Mouse (Mus musculus): ENCODE results near the gene AF067063. TPM values are rescaled to one million over a fixed set of nuclear protein-coding genes. Genes with fewer than 3 reads are reported as not detected.

The AF067063 gene
- total and polyA plus RNA-seq, 3 experiments: not detected

GRCm38 (mm10) chr13:119790761-119791579 is 39.0 kb downstream of the AF067063 start, which contains the start of gene Zfp131:
TSS of gene Zfp131 (minus strand) at chr13:119790889.
- Histone ChIP-seq H3K4me3 (replicated peaks in 1 of 3; ENCODE audit: low read depth in 2 of 3, low read length in 2 of 3, poor library complexity in 1 of 3) (peak within 1 kb of the TSS; percentile 74 to 91 (median 83)), H3K9ac (ENCODE audit: insufficient read depth, low read depth) (peak within 1 kb of the TSS; percentile 98), H3K27ac (ENCODE audit: insufficient read depth, low read depth) (peak within 1 kb of the TSS; percentile 73), H3K36me3 (replicated peaks in 1 of 2; ENCODE audit: control insufficient read depth in 1 of 2, insufficient read depth in 1 of 2, low read length in 1 of 2) (peaks cover 8 to 19% of the 10 kb centered on the region in 2 experiments), H3K4me2 (ENCODE audit: insufficient read depth, low read depth, poor library complexity, severe bottlenecking) (peak within 1 kb of the TSS; percentile 96), H3K9me3 (replicated peaks; ENCODE audit: low read length) (no peaks in the 10 kb centered on the region), H3K27me3 (replicated peaks) (no peaks in the 10 kb centered on the region), H3K79me2 (replicated peaks; ENCODE audit: control insufficient read depth, extremely low read depth, insufficient read depth, poor library complexity, severe bottlenecking) (peaks cover 24% of the 10 kb centered on the region), H3K4me1 (ENCODE audit: control insufficient read depth in 1 of 2, insufficient read depth in 2 of 2) (peaks cover 3 to 27% of the 10 kb centered on the region in 2 experiments; a peak in 3 of 4 replicates)
- in situ Hi-C loops (cut with MboI; ENCODE audit: low pct_ligation_motif_present, low pct_unique_long_range_greater_than_20kb, low sequenced_read_pairs) (no loop called here), dilution Hi-C loops (cut with MboI; ENCODE audit: extremely low pct_ligation_motif_present, extremely low pct_unique_long_range_greater_than_20kb, low sequenced_read_pairs) (no loop called here)
- DNase-seq (ENCODE audit: extremely low read depth): peak; percentile 94
- TF ChIP-seq JUN (IDR thresholded peaks at IDR 0.05; ENCODE audit: insufficient read depth, low read depth, low read length) (no peak), ZKSCAN1 (IDR thresholded peaks at IDR 0.05; ENCODE audit: borderline replicate concordance, low read depth, low read length) (no peak), ZMIZ1 (IDR thresholded peaks at IDR 0.05; ENCODE audit: low read depth, low read length) (peak; percentile 74), USF1 (IDR thresholded peaks at IDR 0.05; ENCODE audit: low read depth, low read length) (no peak), SMC3 (IDR thresholded peaks at IDR 0.05; ENCODE audit: low read depth, low read length) (no peak), ETS1 (conservative IDR thresholded peaks at IDR 0.05; ENCODE audit: low read depth, low read length) (no peak), CTCF (conservative IDR thresholded peaks at IDR 0.05 in 1 of 2, IDR thresholded peaks at IDR 0.05 in 1 of 2; ENCODE audit: low read depth in 2 of 2, low read length in 2 of 2) (no peak), RCOR1 (conservative IDR thresholded peaks at IDR 0.05; ENCODE audit: low read depth, low read length) (0 out of 2 replicates have a peak, but pooled peaks have one; percentile 47), MEF2A (IDR thresholded peaks at IDR 0.05; ENCODE audit: borderline replicate concordance, low read depth, low read length) (peak; percentile 64; the same call in 1 of the 2 replicates), GABPA (IDR thresholded peaks at IDR 0.05; ENCODE audit: insufficient replicate concordance, low read depth, low read length) (no peak), USF2 (conservative IDR thresholded peaks at IDR 0.05; ENCODE audit: low read depth, low read length) (no peak; the same call in 1 of the 2 replicates), PAX5 (IDR thresholded peaks at IDR 0.05; ENCODE audit: low read length) (no peak), ZNF384 (IDR thresholded peaks at IDR 0.05; ENCODE audit: low read depth, low read length) (no peak), TCF12 (IDR thresholded peaks at IDR 0.05; ENCODE audit: low read depth, low read length) (peak; percentile 79), RAD21 (IDR thresholded peaks at IDR 0.05; ENCODE audit: low read depth, low read length) (no peak), TBP (conservative IDR thresholded peaks at IDR 0.05; ENCODE audit: low read depth, low read length) (0 out of 2 replicates have a peak, but pooled peaks have one; percentile 66), SIN3A (IDR thresholded peaks at IDR 0.05; ENCODE audit: low read length) (peak; percentile 81), E2F4 (IDR thresholded peaks at IDR 0.05; ENCODE audit: insufficient replicate concordance, low read depth, low read length) (no peak), UBTF (IDR thresholded peaks at IDR 0.05; ENCODE audit: low read depth, low read length) (peak; percentile 46; the same call in 1 of the 2 replicates), NELFE (IDR thresholded peaks at IDR 0.05; ENCODE audit: low read depth, low read length) (peak; percentile 73), HCFC1 (IDR thresholded peaks at IDR 0.05; ENCODE audit: low read depth, low read length) (peak; percentile 71), MAFK (IDR thresholded peaks at IDR 0.05; ENCODE audit: insufficient replicate concordance, low read length) (no peak), BHLHE40 (IDR thresholded peaks at IDR 0.05; ENCODE audit: low read depth, low read length) (peak; percentile 87), JUND (conservative IDR thresholded peaks at IDR 0.05; ENCODE audit: low read depth, low read length) (no peak), POLR2AphosphoS2 (IDR thresholded peaks at IDR 0.05; ENCODE audit: low read depth, low read length) (peak; percentile 18; the same call in 1 of the 2 replicates), KAT2A (IDR thresholded peaks at IDR 0.05; ENCODE audit: insufficient replicate concordance, low read length) (peak; percentile 76; the same call in 1 of the 2 replicates), CHD1 (IDR thresholded peaks at IDR 0.05; ENCODE audit: low read depth, low read length) (no peak), ELF1 (IDR thresholded peaks at IDR 0.05; ENCODE audit: low read depth, low read length) (peak; percentile 71), EP300 (IDR thresholded peaks at IDR 0.05; ENCODE audit: low read length) (0 out of 2 replicates have a peak, but pooled peaks have one; percentile 15), IRF4 (IDR thresholded peaks at IDR 0.05; ENCODE audit: low read depth, low read length) (peak; percentile 64; the same call in 1 of the 2 replicates), POLR2A (IDR thresholded peaks at IDR 0.05; ENCODE audit: low read depth, low read length) (peak; percentile 96), MYC (IDR thresholded peaks at IDR 0.05; ENCODE audit: low read depth, low read length) (peak; percentile 61; the same call in 1 of the 2 replicates), MAX (IDR thresholded peaks at IDR 0.05; ENCODE audit: low read length) (peak; percentile 87; the same call in 1 of the 2 replicates), ZC3H11A (IDR thresholded peaks at IDR 0.05; ENCODE audit: low read depth, low read length) (no peak), NRF1 (IDR thresholded peaks at IDR 0.05; ENCODE audit: low read depth, low read length) (peak; percentile 65), CHD2 (IDR thresholded peaks at IDR 0.05; ENCODE audit: low read length) (peak; percentile 55; the same call in 1 of the 2 replicates), MXI1 (IDR thresholded peaks at IDR 0.05; ENCODE audit: low read depth, low read length) (peak; percentile 91), MAZ (IDR thresholded peaks at IDR 0.05; ENCODE audit: low read depth, low read length) (peak; percentile 96)

Measured in CH12.LX (cell line).